Mouse (Mus musculus) ovary, adult 18-20 months (tissue): ENCODE measurements around the gene Olfr643.

Experiments
- DNase-seq: peaks from one replicate; pipeline ENCODE4 v3.0.0; 2022; ENCODE audit warnings: low spot score, mixed read lengths

Gene Olfr643

GRCm38 (mm10) chr7:104137305-104137704 is at the start of gene Olfr643:
TSS of gene Olfr643 (minus strand) at chr7:104137405.
- DNase-seq = no peak

GRCm38 (mm10) chr7:104183292-104183691 is 46.1 kb upstream of the Olfr643 start, which contains the start of gene Olfr648:
TSS of gene Olfr648 (minus strand) at chr7:104183392.
- DNase-seq = no peak

- no peak for DNase-seq
Measured at GRCm38 (mm10) chr7:104179074-104179473, 41.9 kb upstream of the Olfr643 start.

GRCm38 (mm10) chr7:104178422-104179054 is 41.3 kb upstream of the Olfr643 start:
- no peak for DNase-seq

- DNase-seq = no peak
Measured at GRCm38 (mm10) chr7:104175085-104175484, 37.9 kb upstream of the Olfr643 start.

- no peak for DNase-seq
Measured at GRCm38 (mm10) chr7:104169634-104170204, 32.5 kb upstream of the Olfr643 start.

GRCm38 (mm10) chr7:104167105-104167504 is 29.9 kb upstream of the Olfr643 start:
- DNase-seq = no peak

- DNase-seq = no peak
Measured at GRCm38 (mm10) chr7:104150456-104150855, 13.3 kb upstream of the Olfr643 start, which contains the start of gene Ubqlnl. TSS of gene Ubqlnl (minus strand) at chr7:104150556.

- no peak for DNase-seq
Measured at GRCm38 (mm10) chr7:104143179-104143578, 6.0 kb upstream of the Olfr643 start, which contains the start of gene Ubqln3. TSS of gene Ubqln3 (minus strand) at chr7:104143279.

GRCm38 (mm10) chr7:104129726-104130125 is 7.5 kb downstream of the Olfr643 start, which contains the start of gene Ubqln5:
TSS of gene Ubqln5 (minus strand) at chr7:104129826.
- no peak for DNase-seq

GRCm38 (mm10) chr7:104104757-104104972 is 32.5 kb downstream of the Olfr643 start, which contains the start of gene Olfr646:
TSS of gene Olfr646 (plus strand) at chr7:104104873.
- DNase-seq = no peak

- DNase-seq = no peak
Measured at GRCm38 (mm10) chr7:104103913-104104756, 33.1 kb downstream of the Olfr643 start.

GRCm38 (mm10) chr7:104085365-104085764 is 51.8 kb downstream of the Olfr643 start, which contains the start of gene Olfr645:
TSS of gene Olfr645 (minus strand) at chr7:104085465.
- DNase-seq = no peak

GRCm38 (mm10) chr7:104071769-104072168 is 65.4 kb downstream of the Olfr643 start, which contains the start of gene Olfr644:
TSS of gene Olfr644 (minus strand) at chr7:104071869.
- no peak for DNase-seq

GRCm38 (mm10) chr7:104061345-104061744 is 75.9 kb downstream of the Olfr643 start, which contains the start of gene 4930516K23Rik:
TSS of gene 4930516K23Rik (minus strand) at chr7:104061445.
- DNase-seq = no peak

- DNase-seq = no peak
Measured at GRCm38 (mm10) chr7:104059215-104059614, 78.0 kb downstream of the Olfr643 start.

- no peak for DNase-seq
Measured at GRCm38 (mm10) chr7:104052566-104052965, 84.6 kb downstream of the Olfr643 start, which contains the start of gene Olfr642. TSS of gene Olfr642 (minus strand) at chr7:104052666.

GRCm38 (mm10) chr7:104050745-104051144 is 86.5 kb downstream of the Olfr643 start:
- DNase-seq = no peak

- DNase-seq = no peak
Measured at GRCm38 (mm10) chr7:104035145-104035544, 102.1 kb downstream of the Olfr643 start, which contains the start of gene Olfr641. TSS of gene Olfr641 (plus strand) at chr7:104035445.

GRCm38 (mm10) chr7:104026978-104027377 is 110.2 kb downstream of the Olfr643 start:
- DNase-seq = no peak

- no peak for DNase-seq
Measured at GRCm38 (mm10) chr7:104025473-104025872, 111.7 kb downstream of the Olfr643 start, which contains the start of gene Olfr640. TSS of gene Olfr640 (minus strand) at chr7:104025573.

GRCm38 (mm10) chr7:104021651-104022050 is 115.6 kb downstream of the Olfr643 start:
- DNase-seq = no peak
